Mouse (Mus musculus): ENCODE data around the gene Actb. TPM values are rescaled to one million over a fixed set of nuclear protein-coding genes. Genes with fewer than 3 reads are reported as not detected.

Actb gene
- polyA plus RNA-seq, 1 experiment from 2014 or later: 16,656 TPM

DNA sequence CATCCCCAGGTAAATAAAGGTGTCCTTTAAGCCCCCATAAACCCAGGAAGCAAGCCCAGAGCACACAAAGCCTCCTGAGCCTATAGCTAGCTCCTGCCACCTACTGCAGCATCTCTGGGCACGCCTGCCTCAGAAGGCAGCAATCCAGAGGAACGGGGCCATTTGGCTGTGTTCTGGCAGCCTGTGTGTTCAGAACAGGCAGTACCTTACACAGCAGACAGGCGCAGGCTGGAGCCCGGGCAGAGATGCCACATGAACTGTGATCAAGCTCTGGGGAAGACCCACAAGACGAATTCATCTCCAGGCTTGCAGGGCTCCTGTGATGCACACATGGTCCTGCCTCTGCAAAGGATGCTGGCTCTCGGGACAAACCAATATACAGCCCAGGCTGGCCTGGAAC, 26.3 kb downstream of the Actb start:
- no peaks in the 10 kb centered on the region for H3K9me3 ChIP-seq (ENCODE audit: control insufficient read depth, low read length)
- peaks cover 4% of the 10 kb centered on the region for H3K4me1 ChIP-seq (replicated peaks; ENCODE audit: control insufficient read depth, insufficient read depth, low read length)
- WGBS: 82% methylated on average over 6 of the region's 6 CpGs
- no peak overlapping the region for H3K27ac ChIP-seq (ENCODE audit: low read depth, low read length)
- H3K9ac ChIP-seq (ENCODE audit: low read depth, low read length): no peak overlapping the region; the same call in 1 of the 2 replicates
- H3K4me2 ChIP-seq (replicated peaks; ENCODE audit: low read depth, low read length): no peak overlapping the region
- DNase-seq (ENCODE audit: low spot score) (no peak), ATAC-seq (ENCODE audit: low FRiP score) (no peak)
- peaks cover 3% of the 10 kb centered on the region; the same call in 1 of the 2 replicates for H3K36me3 ChIP-seq (ENCODE audit: control insufficient read depth, insufficient read depth, low read length)
- H3K4me3 ChIP-seq (ENCODE audit: low read depth, low read length): no peak overlapping the region
- H3K27me3 ChIP-seq (ENCODE audit: control insufficient read depth, insufficient read depth, low read length): no peaks in the 10 kb centered on the region

DNA sequence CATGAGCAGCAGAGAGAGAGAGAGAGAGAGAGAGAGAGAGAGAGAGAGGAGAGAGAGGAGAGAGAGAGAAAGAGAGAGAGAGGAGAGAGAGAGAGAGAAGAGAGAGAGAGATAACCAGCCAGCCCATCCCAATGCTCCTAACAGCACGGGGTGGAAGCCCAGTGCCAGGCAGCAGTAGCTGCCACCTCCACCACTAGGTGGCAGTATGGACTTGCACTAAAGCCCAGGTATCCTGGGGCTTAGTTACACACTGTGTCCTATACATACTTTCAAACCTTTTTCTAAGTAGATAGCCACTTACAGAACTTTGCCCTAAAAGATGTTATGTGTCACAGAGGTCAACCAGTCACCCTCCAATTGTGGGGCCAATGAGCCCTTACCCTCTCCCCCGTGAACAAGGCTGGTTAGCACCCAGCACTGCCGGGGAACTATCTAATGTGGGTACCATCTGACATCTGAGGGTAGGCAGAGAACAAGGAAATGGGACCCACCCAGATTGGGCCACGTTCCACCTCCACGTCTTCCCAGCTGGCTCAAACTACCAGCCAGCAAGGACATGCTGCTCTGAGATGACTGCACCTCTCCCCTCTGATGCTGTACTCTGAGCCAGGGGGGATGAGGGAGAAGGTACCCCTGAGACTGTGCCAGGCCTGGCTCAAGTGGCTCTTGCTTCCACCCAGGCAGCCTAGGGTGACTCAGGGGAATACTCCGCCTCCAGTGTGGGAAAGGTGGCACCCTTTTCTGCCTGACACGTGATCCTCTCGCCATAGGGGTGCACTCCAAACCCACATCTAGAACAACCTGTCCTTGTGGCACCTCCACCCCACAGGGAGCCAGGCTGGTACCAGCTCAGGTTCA, 27.0 kb downstream of the Actb start:
- Histone ChIP-seq H3K9me3 (ENCODE audit: control insufficient read depth, low read length) (no peaks in the 10 kb centered on the region), H3K4me2 (replicated peaks; ENCODE audit: low read depth, low read length) (no peak overlapping the region), H3K36me3 (ENCODE audit: control insufficient read depth, insufficient read depth, low read length) (peaks cover 3% of the 10 kb centered on the region; the same call in 1 of the 2 replicates), H3K4me1 (replicated peaks; ENCODE audit: control insufficient read depth, insufficient read depth, low read length) (peaks cover 4% of the 10 kb centered on the region), H3K4me3 (ENCODE audit: low read depth, low read length) (no peak overlapping the region), H3K27me3 (ENCODE audit: control insufficient read depth, insufficient read depth, low read length) (no peaks in the 10 kb centered on the region), H3K9ac (ENCODE audit: low read depth, low read length) (no peak overlapping the region), H3K27ac (ENCODE audit: low read depth, low read length) (no peak overlapping the region)
- DNase-seq (ENCODE audit: low spot score): peak; percentile 92
- ATAC-seq (ENCODE audit: low FRiP score): peak; percentile 80
- WGBS: 71% methylated on average over 8 of the region's 8 CpGs

GRCm38 (mm10) chr5:142878570-142878969, 28.0 kb downstream of the Actb start:
- ATAC-seq (ENCODE audit: low FRiP score) (no peak), DNase-seq (ENCODE audit: low spot score) (no peak)
- H3K9ac ChIP-seq (ENCODE audit: low read depth, low read length): no peak overlapping the region
- H3K27ac ChIP-seq (ENCODE audit: low read depth, low read length): no peak overlapping the region
- 96% methylated on average over 15 of the region's 15 CpGs for WGBS
- H3K4me2 ChIP-seq (replicated peaks; ENCODE audit: low read depth, low read length): no peak overlapping the region
- H3K4me3 ChIP-seq (ENCODE audit: low read depth, low read length): no peak overlapping the region
- no peaks in the 10 kb centered on the region for H3K36me3 ChIP-seq (ENCODE audit: control insufficient read depth, insufficient read depth, low read length)
- H3K4me1 ChIP-seq (replicated peaks; ENCODE audit: control insufficient read depth, insufficient read depth, low read length): peaks cover 4% of the 10 kb centered on the region
- no peaks in the 10 kb centered on the region for H3K27me3 ChIP-seq (ENCODE audit: control insufficient read depth, insufficient read depth, low read length)
- H3K9me3 ChIP-seq (ENCODE audit: control insufficient read depth, low read length): no peaks in the 10 kb centered on the region

DNA sequence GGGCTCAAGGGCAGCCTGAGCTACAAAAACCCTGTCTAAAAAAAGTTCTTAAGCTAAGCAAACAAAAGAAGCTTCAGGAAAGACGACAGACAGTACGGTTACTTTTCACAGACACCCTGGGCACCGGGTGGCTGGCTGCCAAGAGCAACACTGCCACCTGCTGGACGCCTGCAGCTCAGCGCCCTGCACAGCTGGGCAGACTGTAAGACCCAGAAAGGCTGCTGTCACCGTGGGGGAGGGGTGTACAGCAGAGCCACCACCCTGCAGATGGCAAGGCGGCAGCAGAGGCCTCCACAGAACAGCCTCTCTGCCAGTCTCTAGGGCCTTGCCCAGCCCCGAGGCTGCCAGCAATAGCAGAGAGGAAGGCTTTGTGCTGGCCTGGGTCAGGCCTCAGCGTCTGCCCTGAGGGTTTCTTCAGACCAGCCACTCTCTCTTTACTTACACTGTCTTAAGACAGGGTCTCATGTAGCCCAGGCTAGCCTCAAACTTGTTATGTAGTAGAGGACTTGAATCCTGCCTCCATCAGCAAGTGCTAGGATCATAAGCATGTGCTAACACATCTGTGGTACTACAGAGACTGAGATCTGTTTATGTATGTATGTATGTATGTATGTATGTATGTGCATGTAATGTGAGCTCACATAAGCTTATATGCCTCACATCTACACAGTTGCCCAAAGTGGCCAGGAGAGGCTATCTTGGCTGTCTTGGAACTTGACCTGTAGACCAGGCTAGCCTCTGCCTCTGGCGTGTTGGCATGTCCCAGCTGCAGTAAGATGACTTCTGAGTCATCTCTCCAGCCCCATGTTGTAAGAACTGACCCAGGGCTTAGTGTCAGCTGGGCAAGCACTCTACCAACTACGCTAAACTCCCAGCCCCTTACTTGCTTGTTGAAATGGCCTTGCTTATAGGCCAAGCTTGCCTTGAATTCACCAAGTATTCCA, 28.9 kb downstream of the Actb start:
- H3K4me3 ChIP-seq (ENCODE audit: low read depth, low read length): no peak overlapping the region
- no peak overlapping the region for H3K9ac ChIP-seq (ENCODE audit: low read depth, low read length)
- H3K27me3 ChIP-seq (ENCODE audit: control insufficient read depth, insufficient read depth, low read length): no peaks in the 10 kb centered on the region
- no peak overlapping the region for H3K4me2 ChIP-seq (replicated peaks; ENCODE audit: low read depth, low read length)
- peaks cover 4% of the 10 kb centered on the region for H3K4me1 ChIP-seq (replicated peaks; ENCODE audit: control insufficient read depth, insufficient read depth, low read length)
- peak; percentile 91 for DNase-seq (ENCODE audit: low spot score)
- peak; percentile 66 for ATAC-seq (ENCODE audit: low FRiP score)
- WGBS: 31% methylated on average over 11 of the region's 11 CpGs
- H3K9me3 ChIP-seq (ENCODE audit: control insufficient read depth, low read length): no peaks in the 10 kb centered on the region
- H3K36me3 ChIP-seq (ENCODE audit: control insufficient read depth, insufficient read depth, low read length): no peaks in the 10 kb centered on the region
- H3K27ac ChIP-seq (ENCODE audit: low read depth, low read length): 0 out of 2 replicates have a peak overlapping the region, but pooled peaks have one; percentile 3

DNA sequence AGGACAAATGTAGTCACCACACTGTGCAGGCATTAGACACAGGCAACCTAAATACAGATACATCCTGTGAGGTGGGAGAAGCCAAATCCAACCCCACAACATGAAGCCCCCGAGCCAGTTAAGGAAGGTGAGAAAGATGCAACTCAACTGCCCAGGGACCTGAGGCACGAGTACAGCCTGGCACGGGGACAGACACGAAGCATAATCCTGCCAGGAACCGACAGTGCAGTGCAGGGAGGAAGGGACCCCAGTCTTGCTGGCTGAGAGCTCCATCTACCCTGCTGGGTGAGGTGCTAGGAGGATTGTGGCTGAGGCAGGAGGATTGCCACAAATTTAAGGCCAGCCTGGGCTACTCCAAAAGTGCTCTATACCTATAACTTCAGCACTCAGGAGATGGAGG, 29.7 kb downstream of the Actb start:
- H3K4me3 ChIP-seq (ENCODE audit: low read depth, low read length): no peak overlapping the region
- H3K4me2 ChIP-seq (replicated peaks; ENCODE audit: low read depth, low read length): no peak overlapping the region
- no peaks in the 10 kb centered on the region for H3K9me3 ChIP-seq (ENCODE audit: control insufficient read depth, low read length)
- no peaks in the 10 kb centered on the region for H3K36me3 ChIP-seq (ENCODE audit: control insufficient read depth, insufficient read depth, low read length)
- no peaks in the 10 kb centered on the region for H3K27me3 ChIP-seq (ENCODE audit: control insufficient read depth, insufficient read depth, low read length)
- H3K4me1 ChIP-seq (replicated peaks; ENCODE audit: control insufficient read depth, insufficient read depth, low read length): peaks cover 4% of the 10 kb centered on the region
- ATAC-seq (ENCODE audit: low FRiP score) (no peak), DNase-seq (ENCODE audit: low spot score) (no peak)
- H3K9ac ChIP-seq (ENCODE audit: low read depth, low read length): no peak overlapping the region
- H3K27ac ChIP-seq (ENCODE audit: low read depth, low read length): no peak overlapping the region
- 96% methylated on average over 5 of the region's 5 CpGs for WGBS

GRCm38 (mm10) chr5:142875513-142875905, 31.0 kb downstream of the Actb start:
- no peak for ATAC-seq (ENCODE audit: low FRiP score)
- DNase-seq (ENCODE audit: low spot score): no peak
- Histone ChIP-seq H3K36me3 (ENCODE audit: control insufficient read depth, insufficient read depth, low read length) (no peaks in the 10 kb centered on the region), H3K4me1 (replicated peaks; ENCODE audit: control insufficient read depth, insufficient read depth, low read length) (no peaks in the 10 kb centered on the region; the same call in 1 of the 2 replicates), H3K4me2 (replicated peaks; ENCODE audit: low read depth, low read length) (no peak overlapping the region), H3K27ac (ENCODE audit: low read depth, low read length) (no peak overlapping the region), H3K27me3 (ENCODE audit: control insufficient read depth, insufficient read depth, low read length) (no peaks in the 10 kb centered on the region), H3K9ac (ENCODE audit: low read depth, low read length) (no peak overlapping the region), H3K4me3 (ENCODE audit: low read depth, low read length) (no peak overlapping the region), H3K9me3 (ENCODE audit: control insufficient read depth, low read length) (no peaks in the 10 kb centered on the region)
- WGBS: 93% methylated on average over 10 of the region's 10 CpGs

GRCm38 (mm10) chr5:142874791-142875512, 31.6 kb downstream of the Actb start:
- H3K27me3 ChIP-seq (ENCODE audit: control insufficient read depth, insufficient read depth, low read length): no peaks in the 10 kb centered on the region
- no peak overlapping the region for H3K27ac ChIP-seq (ENCODE audit: low read depth, low read length)
- H3K9ac ChIP-seq (ENCODE audit: low read depth, low read length): no peak overlapping the region
- no peaks in the 10 kb centered on the region for H3K4me1 ChIP-seq (replicated peaks; ENCODE audit: control insufficient read depth, insufficient read depth, low read length)
- H3K9me3 ChIP-seq (ENCODE audit: control insufficient read depth, low read length): no peaks in the 10 kb centered on the region
- 94% methylated on average over 13 of the region's 13 CpGs for WGBS
- H3K4me2 ChIP-seq (replicated peaks; ENCODE audit: low read depth, low read length): no peak overlapping the region
- DNase-seq (ENCODE audit: low spot score) (no peak), ATAC-seq (ENCODE audit: low FRiP score) (no peak)
- H3K4me3 ChIP-seq (ENCODE audit: low read depth, low read length): no peak overlapping the region
- H3K36me3 ChIP-seq (ENCODE audit: control insufficient read depth, insufficient read depth, low read length): no peaks in the 10 kb centered on the region

DNA sequence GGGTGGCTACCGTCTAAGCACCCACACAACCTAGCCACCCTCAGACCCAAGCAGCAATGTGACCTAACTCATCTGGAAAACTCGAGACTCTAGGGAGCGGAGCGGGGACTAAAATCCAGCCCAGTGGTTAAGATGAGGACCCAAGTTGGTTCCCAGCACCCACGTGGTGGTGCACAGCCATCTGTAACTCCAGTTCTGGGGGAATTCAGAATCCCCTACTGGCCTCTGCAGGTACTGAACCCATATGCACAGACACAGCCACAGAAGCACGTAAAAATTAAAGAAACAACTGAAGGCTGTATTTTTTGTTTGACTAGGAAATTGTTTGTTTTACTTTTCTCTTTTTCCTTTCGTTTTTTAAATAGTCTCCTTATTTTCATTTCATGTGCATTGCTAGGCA, 32.8 kb downstream of the Actb start:
- ATAC-seq (ENCODE audit: low FRiP score) (no peak), DNase-seq (ENCODE audit: low spot score) (no peak)
- no peaks in the 10 kb centered on the region for H3K36me3 ChIP-seq (ENCODE audit: control insufficient read depth, insufficient read depth, low read length)
- no peak overlapping the region for H3K9ac ChIP-seq (ENCODE audit: low read depth, low read length)
- H3K9me3 ChIP-seq (ENCODE audit: control insufficient read depth, low read length): no peaks in the 10 kb centered on the region
- no peak overlapping the region for H3K4me3 ChIP-seq (ENCODE audit: low read depth, low read length)
- H3K4me1 ChIP-seq (replicated peaks; ENCODE audit: control insufficient read depth, insufficient read depth, low read length): no peaks in the 10 kb centered on the region
- H3K27me3 ChIP-seq (ENCODE audit: control insufficient read depth, insufficient read depth, low read length): no peaks in the 10 kb centered on the region
- no peak overlapping the region for H3K27ac ChIP-seq (ENCODE audit: low read depth, low read length)
- no peak overlapping the region for H3K4me2 ChIP-seq (replicated peaks; ENCODE audit: low read depth, low read length)
- WGBS: 93% methylated on average over 7 of the region's 7 CpGs
